Mouse (Mus musculus) lung, postnatal 4 days (tissue): ENCODE data around the gene Krtap21-1.

Experiments
- DNase-seq, 2 experiments: peaks; one replicate each; pipeline ENCODE4 v3.0.0; 2021

Krtap21-1 gene

DNA sequence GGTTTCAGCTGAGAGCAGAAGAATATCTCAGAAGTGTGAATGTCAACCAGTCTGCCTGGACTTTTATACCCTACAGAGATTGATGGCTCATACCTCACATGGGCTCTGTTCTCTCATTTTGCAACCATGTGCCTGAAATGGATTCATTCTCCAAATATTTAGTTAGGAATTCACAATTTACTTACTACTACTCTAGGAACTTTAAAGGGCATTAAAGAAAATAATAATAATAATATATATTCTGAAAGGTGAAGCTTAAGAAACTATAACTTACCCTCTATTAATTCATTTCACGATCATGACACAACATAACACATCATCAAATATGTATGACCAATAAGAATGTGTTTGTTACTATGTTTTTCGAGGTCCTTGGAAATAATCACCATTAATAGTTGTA, at the start of gene Krtap21-1:
Krtap21-1 (minus strand) TSS at position 101 of the 400 bp plus-strand sequence.
- no peak for DNase-seq

- no peak for DNase-seq
Measured at GRCm38 (mm10) chr16:89429586-89429985, 25.9 kb upstream of the Krtap21-1 start.

DNA sequence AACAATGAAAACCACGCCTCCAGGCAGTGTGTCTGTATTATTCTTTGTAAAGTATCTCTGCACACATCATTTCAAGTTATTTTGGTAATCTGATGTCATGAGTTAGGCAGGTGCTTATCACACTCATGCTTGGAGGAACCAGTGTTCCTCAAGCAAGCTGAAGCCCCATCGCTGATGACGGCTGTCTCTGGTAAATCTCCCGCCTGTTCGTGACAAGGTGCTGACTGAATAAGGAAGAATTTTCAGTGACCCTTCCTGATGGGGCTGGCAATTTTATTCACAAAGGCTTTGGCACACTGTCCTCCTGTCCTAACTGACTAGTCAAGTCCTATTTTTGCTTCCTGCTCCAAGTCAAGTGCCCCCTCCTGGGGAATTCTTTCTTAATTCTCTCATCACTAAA, 21.6 kb upstream of the Krtap21-1 start:
- no peak for DNase-seq

GRCm38 (mm10) chr16:89420011-89420410, 16.3 kb upstream of the Krtap21-1 start, which contains the start of gene Krtap6-2:
Gene Krtap6-2 (minus strand): TSS chr16:89420111.
- DNase-seq = no peak

- DNase-seq = no peak
Measured at GRCm38 (mm10) chr16:89416311-89416710, 12.6 kb upstream of the Krtap21-1 start.

DNA sequence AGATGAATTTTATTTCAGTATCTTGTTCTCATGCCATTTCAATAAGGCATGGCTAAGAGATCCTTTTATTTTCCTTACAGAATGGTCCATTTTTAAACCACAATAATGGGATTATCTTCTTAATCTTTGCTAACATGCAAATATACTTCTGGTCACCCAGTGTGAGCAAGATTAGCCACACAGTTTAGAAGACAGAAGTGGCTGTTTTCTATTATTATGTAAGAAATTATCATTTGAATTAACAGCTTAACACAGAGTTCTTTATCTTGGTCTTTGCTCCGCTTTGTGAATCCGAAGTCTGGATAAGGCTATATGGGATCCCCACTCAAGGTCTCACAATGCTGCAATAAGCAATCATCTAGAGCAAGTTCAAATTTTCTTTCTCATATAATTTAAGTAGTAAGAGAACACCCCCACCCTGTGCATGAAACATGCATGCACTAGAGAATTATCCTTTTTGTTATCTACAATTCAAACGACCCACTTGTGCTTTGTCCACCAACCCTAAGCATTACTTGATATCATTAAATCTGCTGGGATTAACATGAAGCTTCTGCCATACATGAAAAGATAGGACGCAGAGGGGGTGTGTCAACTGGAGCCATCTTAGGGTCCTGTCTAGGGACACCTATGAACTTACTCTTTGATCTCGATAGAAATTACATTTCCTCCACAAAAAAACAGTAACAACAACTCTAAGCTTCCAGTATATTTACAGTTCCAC, 6.8 kb upstream of the Krtap21-1 start:
- DNase-seq = no peak

DNA sequence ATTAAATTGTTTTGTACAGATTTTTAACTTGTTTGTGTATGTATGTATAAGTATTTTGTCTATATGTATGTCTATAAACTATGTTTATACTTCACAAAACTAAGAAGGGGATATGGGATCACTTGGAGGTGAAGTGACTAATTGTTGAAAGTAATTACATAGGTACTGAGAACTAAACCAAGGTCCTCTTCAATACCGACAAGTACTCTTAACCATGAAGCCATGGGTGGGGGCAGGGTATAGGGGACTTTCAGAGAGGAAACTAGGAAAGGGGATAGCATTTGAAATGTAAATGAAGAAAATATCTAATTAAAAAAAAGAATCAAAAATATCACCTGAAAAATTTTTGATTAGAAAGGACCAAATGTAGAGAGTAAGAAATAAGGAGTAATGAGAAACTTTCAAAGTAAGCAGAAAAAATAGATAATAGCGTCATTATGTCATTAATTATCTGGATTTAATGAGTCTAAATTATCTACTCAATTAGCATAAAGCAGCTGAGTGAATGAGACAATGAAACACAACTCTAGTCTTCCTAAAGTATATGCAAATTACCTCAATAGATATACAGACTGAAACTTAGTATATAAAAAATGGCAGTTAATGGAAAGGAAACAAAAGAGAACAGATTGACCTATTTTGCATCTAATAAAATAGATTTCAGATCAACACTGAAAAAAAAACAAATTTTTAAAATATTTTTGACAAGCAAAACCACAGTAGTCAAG, 30.8 kb downstream of the Krtap21-1 start:
- DNase-seq = no peak
